Comparison of ENCODE assay signal across 11 mouse cellular contexts in genomic region chr13:108045646-108046045, GRCm38 (mm10). TPM values are rescaled to one million over a fixed set of nuclear protein-coding genes. Genes with fewer than 3 reads are reported as not detected.
DNase-seq lines count a peak whose midpoint lies in the region; ATAC-seq and TF ChIP-seq lines count a peak whose summit lies in the region.
"Had no signal": no experiment of that assay in that cellular context is flagged by ENCODE, and none has a peak within 500 bp of the region (broad histone marks: within the 10 kb centered on the region; RNA-seq: fewer than 3 reads in every experiment).

No protein-coding gene starts in this region.

- H3K4me3 ChIP-seq in heart, embryonic 12.5 days = no peak overlapping the region
- no peak overlapping the region for H3K4me3 ChIP-seq in neural tube, embryonic 12.5 days
- no peak overlapping the region for H3K4me3 ChIP-seq in intestine, embryonic 15.5 days (replicated peaks)
- H3K4me3 ChIP-seq in hindbrain, postnatal 0 days (ENCODE audit: low read length) = no peak overlapping the region
- H3K4me3 ChIP-seq in neural tube, embryonic 15.5 days (replicated peaks) = no peak overlapping the region

- no peak for ATAC-seq in heart, embryonic 12.5 days (ENCODE audit: insufficient number of reproducible peaks, low FRiP score)
- ATAC-seq in neural tube, embryonic 12.5 days (ENCODE audit: low FRiP score, low read depth) = no peak
- no peak for ATAC-seq in intestine, embryonic 15.5 days
- no peak for ATAC-seq in hindbrain, postnatal 0 days
- ATAC-seq in neural tube, embryonic 15.5 days (ENCODE audit: low FRiP score) = no peak

- H3K4me1 ChIP-seq in heart, embryonic 12.5 days (replicated peaks) = peaks cover 20% of the 10 kb centered on the region
- H3K4me1 ChIP-seq in neural tube, embryonic 12.5 days = peaks cover 30% of the 10 kb centered on the region
- peaks cover 6% of the 10 kb centered on the region for H3K4me1 ChIP-seq in intestine, embryonic 15.5 days (replicated peaks)
- peaks cover 10% of the 10 kb centered on the region for H3K4me1 ChIP-seq in hindbrain, postnatal 0 days (ENCODE audit: insufficient read depth, low read length)
- H3K4me1 ChIP-seq in neural tube, embryonic 15.5 days = peaks cover 37% of the 10 kb centered on the region

- H3K9me3 ChIP-seq in heart, embryonic 12.5 days (replicated peaks) = no peaks in the 10 kb centered on the region
- H3K9me3 ChIP-seq in neural tube, embryonic 12.5 days = no peaks in the 10 kb centered on the region
- H3K9me3 ChIP-seq in intestine, embryonic 15.5 days = no peaks in the 10 kb centered on the region
- H3K9me3 ChIP-seq in hindbrain, postnatal 0 days (ENCODE audit: low read length) = no peaks in the 10 kb centered on the region
- no peaks in the 10 kb centered on the region for H3K9me3 ChIP-seq in neural tube, embryonic 15.5 days (replicated peaks)
- H3K9me3 ChIP-seq: forebrain, embryonic 10.5 days had no signal

- intact Hi-C loops in heart, postnatal 10 days (cut with DNase I) = loop anchor here (2.0 to 10.0 kb wide), 2 partner anchors 107 to 371 kb away; no protein-coding TSS in a partner anchor

- peaks cover 10% of the 10 kb centered on the region for H3K36me3 ChIP-seq in heart, embryonic 12.5 days
- 0 out of 2 replicates have a peak, but pooled peaks cover 6% of the 10 kb centered on the region for H3K36me3 ChIP-seq in neural tube, embryonic 12.5 days
- no peaks in the 10 kb centered on the region for H3K36me3 ChIP-seq in intestine, embryonic 15.5 days
- H3K36me3 ChIP-seq in hindbrain, postnatal 0 days (ENCODE audit: insufficient read depth, low read length) = no peaks in the 10 kb centered on the region
- no peaks in the 10 kb centered on the region for H3K36me3 ChIP-seq in neural tube, embryonic 15.5 days

- no peak overlapping the region for H3K9ac ChIP-seq in heart, embryonic 12.5 days
- no peak overlapping the region for H3K9ac ChIP-seq in neural tube, embryonic 12.5 days
- no peak overlapping the region for H3K9ac ChIP-seq in intestine, embryonic 15.5 days
- H3K9ac ChIP-seq in hindbrain, postnatal 0 days (replicated peaks; ENCODE audit: low read length) = no peak overlapping the region
- no peak overlapping the region for H3K9ac ChIP-seq in neural tube, embryonic 15.5 days (replicated peaks)

- no peak for DNase-seq in heart, postnatal 10 days
- DNase-seq in neural tube, embryonic 10.5 days (ENCODE audit: extremely low spot score, low spot score) = no peak
- no peak for DNase-seq in hindbrain, postnatal 0 days (ENCODE audit: low spot score)
- DNase-seq in adrenal gland, adult (ENCODE audit: inconsistent age in 2 of 2, low spot score in 1 of 2) = no peak
- DNase-seq: adrenal gland, postnatal 10 days; cerebellum, adult 9-10 months had no signal

- WGBS in heart, embryonic 12.5 days = 49% methylated on average over 3 of the region's 3 CpGs
- 82% methylated on average over 3 of the region's 3 CpGs for WGBS in neural tube, embryonic 12.5 days
- WGBS in intestine, embryonic 15.5 days = 70% methylated on average over 3 of the region's 3 CpGs
- 88% methylated on average over 3 of the region's 3 CpGs for whole genome bisulfite sequencing in hindbrain, postnatal 0 days
- WGBS in neural tube, embryonic 15.5 days = 82% methylated on average over 3 of the region's 3 CpGs

- no peak for TF ChIP-seq CTCF in hindbrain, postnatal 0 days (IDR thresholded peaks at IDR 0.05; ENCODE audit: low read depth)

- H3K4me2 ChIP-seq in heart, embryonic 12.5 days = peak overlapping the region; percentile 20; the same call in 1 of the 2 replicates
- H3K4me2 ChIP-seq in neural tube, embryonic 12.5 days (replicated peaks) = 0 out of 2 replicates have a peak overlapping the region, but pooled peaks have one; percentile 12
- H3K4me2 ChIP-seq in intestine, embryonic 15.5 days (replicated peaks) = peak overlapping the region; percentile 15; the same call in 1 of the 2 replicates
- H3K4me2 ChIP-seq in hindbrain, postnatal 0 days (ENCODE audit: low read depth, low read length) = no peak overlapping the region
- no peak overlapping the region for H3K4me2 ChIP-seq in neural tube, embryonic 15.5 days

- H3K27me3 ChIP-seq in heart, embryonic 12.5 days (replicated peaks) = 0 out of 2 replicates have a peak, but pooled peaks cover 3% of the 10 kb centered on the region
- H3K27me3 ChIP-seq in neural tube, embryonic 12.5 days (replicated peaks) = no peaks in the 10 kb centered on the region
- no peaks in the 10 kb centered on the region for H3K27me3 ChIP-seq in intestine, embryonic 15.5 days (replicated peaks)
- H3K27me3 ChIP-seq in hindbrain, postnatal 0 days (ENCODE audit: insufficient read depth, low read length) = no peaks in the 10 kb centered on the region
- no peaks in the 10 kb centered on the region for H3K27me3 ChIP-seq in neural tube, embryonic 15.5 days (replicated peaks)

- H3K27ac ChIP-seq in heart, embryonic 12.5 days (ENCODE audit: poor library complexity, severe bottlenecking) = no peak overlapping the region
- H3K27ac ChIP-seq in neural tube, embryonic 12.5 days = no peak overlapping the region
- H3K27ac ChIP-seq in intestine, embryonic 15.5 days = no peak overlapping the region
- H3K27ac ChIP-seq in hindbrain, postnatal 0 days = no peak overlapping the region
- no peak overlapping the region for H3K27ac ChIP-seq in neural tube, embryonic 15.5 days (replicated peaks)

RNA-seq across cellular contexts. Expression of gene Smim15, which starts 1.4 kb away (rescaled TPM):
- polyA plus RNA-seq in heart, embryonic 12.5 days (2016; fragmentation: Nextera tagmentation; extraction: Ambion mirVana) = 26.5 and 29.4 TPM in 2 replicates
- 10 to 100 TPM; 27.8 to 30.0 TPM for total RNA-seq in heart, postnatal 10 days (2021)
- 43.5 and 43.7 TPM in 2 replicates for polyA plus RNA-seq in neural tube, embryonic 12.5 days (2016; fragmentation: Nextera tagmentation; extraction: Ambion mirVana)
- polyA plus RNA-seq in intestine, embryonic 15.5 days (2015; fragmentation: Nextera tagmentation; extraction: Ambion mirVana) = 48.4 and 53.2 TPM in 2 replicates
- total RNA-seq in hindbrain, postnatal 0 days (2014; rRNA removed) = 26.3 and 34.6 TPM in 2 replicates
- polyA plus RNA-seq in hindbrain, postnatal 0 days (2015; fragmentation: Nextera tagmentation; extraction: Ambion mirVana) = 41.2 and 43.6 TPM in 2 replicates
- polyA plus RNA-seq in neural tube, embryonic 15.5 days (2015; fragmentation: Nextera tagmentation; extraction: Ambion mirVana) = 35.8 and 39.7 TPM in 2 replicates

Comparison
In these comparisons a context has a peak if more than half of its experiments do, and no peak if none do; other contexts are left out.
1. H3K4me2 ChIP-seq: peak in heart, embryonic 12.5 days (single experiment), neural tube, embryonic 12.5 days (single experiment) and intestine, embryonic 15.5 days (single experiment); none in hindbrain, postnatal 0 days (single experiment) and neural tube, embryonic 15.5 days (single experiment).